In genomic region chr4:127168211-127168913, GRCm38 (mm10) we compare ENCODE assay signal across 8 mouse cellular contexts. TPM values are rescaled to one million over a fixed set of nuclear protein-coding genes. Genes with fewer than 3 reads are reported as not detected.
DNase-seq lines count a peak whose midpoint lies in the region; ATAC-seq lines count a peak whose summit lies in the region.

No protein-coding gene starts in this region.

- peak overlapping the region; percentile 74 for H3K4me3 ChIP-seq in heart, embryonic 16.5 days (ENCODE audit: low read length)

- peaks cover 12% of the 10 kb centered on the region for H3K4me1 ChIP-seq in heart, embryonic 16.5 days (ENCODE audit: control insufficient read depth, insufficient read depth, low read length)

- no peak overlapping the region for H3K27ac ChIP-seq in heart, embryonic 16.5 days (ENCODE audit: low read length)

- H3K4me2 ChIP-seq in heart, embryonic 16.5 days (ENCODE audit: low read depth, low read length), result peak overlapping the region; percentile 99

- H3K9me3 ChIP-seq in heart, embryonic 16.5 days (replicated peaks; ENCODE audit: control insufficient read depth, low read length), result 0 out of 2 replicates have a peak, but pooled peaks cover 4% of the 10 kb centered on the region

- under 1% methylated on average over 38 of the region's 39 CpGs for WGBS in heart, embryonic 16.5 days

- ATAC-seq in frontal cortex, adult (ENCODE audit: low TSS enrichment), result peak; percentile 33; the same call in 1 of the 2 replicates
- peak; percentile 59 for ATAC-seq in heart, embryonic 16.5 days (replicated peaks; ENCODE audit: extremely low read depth, insufficient read depth, low FRiP score)

- peak overlapping the region; percentile 69 for H3K9ac ChIP-seq in heart, embryonic 16.5 days (ENCODE audit: low read length)

- no peaks in the 10 kb centered on the region for H3K36me3 ChIP-seq in heart, embryonic 16.5 days (ENCODE audit: control insufficient read depth, insufficient read depth)

- DNase-seq in frontal cortex, adult 2 months (ENCODE audit: extremely low spot score in 1 of 2, low spot score in 1 of 2), result no peak
- DNase-seq in adrenal gland, adult 8-10 months, result peak; percentile 12
- peak; percentile 26 for DNase-seq in embryo, embryonic 11.5 days (ENCODE audit: low read depth, low spot score)
- DNase-seq in kidney, postnatal 25 days, result peak; percentile 10 to 49
- peak; percentile 42 for DNase-seq in lung, postnatal 10 days
- peak; percentile 7 for DNase-seq in ovary, postnatal 14 days (ENCODE audit: low spot score)

- H3K27me3 ChIP-seq in heart, embryonic 16.5 days (ENCODE audit: control insufficient read depth, insufficient read depth, low read length), result peaks cover 58% of the 10 kb centered on the region

RNA-seq across cellular contexts. Expression of gene Dlgap3, which starts 0.6 kb away (rescaled TPM):
- polyA plus RNA-seq in frontal cortex, adult 2 months (2012; rRNA removed), result 163 and 186 TPM in 2 replicates
- 1 to 10 TPM; 3.3 to 7.0 (median 5.8) TPM for total RNA-seq in adrenal gland, adult 8-10 months (2022)
- 0.39 and 0.45 TPM in 2 replicates for polyA plus RNA-seq in heart, embryonic 16.5 days (2015; fragmentation: Nextera tagmentation; extraction: Ambion mirVana)

RNA-seq across cellular contexts. Expression of gene Tmem35b, which starts 44.9 kb away (rescaled TPM):
- polyA plus RNA-seq in frontal cortex, adult 2 months (2012; rRNA removed), result 10.6 and 11.3 TPM in 2 replicates
- 10 to 100 TPM; 19.0 to 21.6 (median 20.3) TPM for total RNA-seq in adrenal gland, adult 8-10 months (2022)
- 14.2 and 14.4 TPM in 2 replicates for polyA plus RNA-seq in heart, embryonic 16.5 days (2015; fragmentation: Nextera tagmentation; extraction: Ambion mirVana)

Comparison
In these comparisons a context has a peak if more than half of its experiments do, and no peak if none do; other contexts are left out.
1. DNase-seq: peak in adrenal gland, adult 8-10 months (single experiment), embryo, embryonic 11.5 days (single experiment), kidney, postnatal 25 days (2 of 2), lung, postnatal 10 days (single experiment) and ovary, postnatal 14 days (single experiment); none in frontal cortex, adult 2 months (0 of 2).
2. RNA of gene Dlgap3, which starts 0.6 kb away (polyA plus RNA-seq): 163 to 186 TPM in frontal cortex, adult 2 months; 0.39 to 0.45 TPM in heart, embryonic 16.5 days; every median in the first group is over 100 times any median in the second.